Mouse (Mus musculus): Measurements from ENCODE around the gene Hoxc9. TPM values are rescaled to one million over a fixed set of nuclear protein-coding genes. Genes with fewer than 3 reads are reported as not detected.

The Hoxc9 gene
- 1 to 10 TPM; 6.8 to 7.4 TPM for total RNA-seq (2021)
- long read RNA-seq, experiment 1, partial matches to known transcripts, result 16 of 17 reads
- long read RNA-seq, experiment 1, other reads (novel, unspliced or antisense), result 1 of 17 reads
- long read RNA-seq, experiment 2, partial matches to known transcripts, result 15 of 19 reads
- long read RNA-seq, experiment 2, other reads (novel, unspliced or antisense), result 4 of 19 reads

- no peak for DNase-seq (ENCODE audit: low spot score)
Measured at GRCm38 (mm10) chr15:102976171-102976570, at the start of gene Hoxc9. Gene Hoxc9, plus strand, starts transcription at chr15:102976439.

GRCm38 (mm10) chr15:102927032-102927645 is 49.1 kb upstream of the Hoxc9 start:
- no peak for DNase-seq (ENCODE audit: low spot score)

DNA sequence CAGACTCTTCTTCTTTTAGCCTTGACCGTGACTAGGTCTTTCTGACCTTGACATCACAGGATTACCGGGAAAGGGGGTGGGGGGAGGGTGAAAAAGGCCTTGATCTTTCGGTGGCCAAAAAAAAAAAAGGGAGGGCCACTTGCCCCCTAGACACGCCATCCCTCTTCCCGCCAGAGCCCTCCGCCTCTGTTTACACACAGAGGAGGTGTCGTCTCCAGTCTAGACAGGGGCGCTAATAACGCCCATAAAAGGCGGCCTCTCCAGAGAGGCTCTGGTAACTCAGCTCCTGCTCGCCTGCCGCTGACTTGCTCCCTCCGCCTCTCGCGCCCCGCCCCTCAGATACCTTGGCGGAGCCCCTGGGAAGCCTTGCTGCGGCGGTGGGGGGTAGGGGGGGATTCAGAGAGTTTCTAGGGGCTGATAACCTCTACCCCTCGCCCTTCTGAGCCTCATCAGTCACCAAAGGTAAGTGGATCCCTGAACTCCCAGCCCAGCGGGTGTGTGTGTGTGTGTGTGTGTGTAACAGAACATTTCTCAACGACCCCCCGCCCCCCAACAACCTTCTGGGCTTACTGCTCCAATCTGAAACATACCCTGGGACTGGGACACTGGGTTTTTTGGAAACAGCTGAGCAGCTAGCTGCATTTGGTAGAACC is 44.4 kb upstream of the Hoxc9 start:
- no peak for DNase-seq (ENCODE audit: low spot score)

GRCm38 (mm10) chr15:102934438-102934837 is 41.8 kb upstream of the Hoxc9 start:
- DNase-seq (ENCODE audit: low spot score), result no peak

DNA sequence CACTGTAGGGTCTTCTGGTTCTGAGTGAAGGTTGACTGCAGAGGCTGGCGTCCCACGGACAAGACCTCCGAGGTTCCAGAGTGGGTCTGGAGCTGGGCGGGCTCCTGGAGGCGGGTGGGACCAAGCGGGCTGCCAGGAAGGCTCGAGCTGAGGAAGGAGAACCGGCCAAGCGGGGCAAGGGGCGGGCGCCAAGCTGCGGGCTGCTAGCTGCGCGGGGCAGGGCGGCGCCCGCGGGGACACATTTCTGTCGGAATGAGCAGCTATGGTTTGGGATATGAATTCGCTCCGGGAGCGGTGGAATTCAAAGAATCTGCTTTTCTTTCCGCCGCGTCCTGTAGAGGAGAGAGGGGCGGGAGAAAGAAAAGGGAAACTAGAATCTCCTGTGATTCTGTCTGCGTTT is 41.3 kb upstream of the Hoxc9 start:
- no peak for DNase-seq (ENCODE audit: low spot score)

- no peak for DNase-seq (ENCODE audit: low spot score)
Measured at GRCm38 (mm10) chr15:102936279-102936972, 39.8 kb upstream of the Hoxc9 start, which contains the start of gene Hoxc12. Gene Hoxc12, plus strand, starts transcription at chr15:102936757.

DNA sequence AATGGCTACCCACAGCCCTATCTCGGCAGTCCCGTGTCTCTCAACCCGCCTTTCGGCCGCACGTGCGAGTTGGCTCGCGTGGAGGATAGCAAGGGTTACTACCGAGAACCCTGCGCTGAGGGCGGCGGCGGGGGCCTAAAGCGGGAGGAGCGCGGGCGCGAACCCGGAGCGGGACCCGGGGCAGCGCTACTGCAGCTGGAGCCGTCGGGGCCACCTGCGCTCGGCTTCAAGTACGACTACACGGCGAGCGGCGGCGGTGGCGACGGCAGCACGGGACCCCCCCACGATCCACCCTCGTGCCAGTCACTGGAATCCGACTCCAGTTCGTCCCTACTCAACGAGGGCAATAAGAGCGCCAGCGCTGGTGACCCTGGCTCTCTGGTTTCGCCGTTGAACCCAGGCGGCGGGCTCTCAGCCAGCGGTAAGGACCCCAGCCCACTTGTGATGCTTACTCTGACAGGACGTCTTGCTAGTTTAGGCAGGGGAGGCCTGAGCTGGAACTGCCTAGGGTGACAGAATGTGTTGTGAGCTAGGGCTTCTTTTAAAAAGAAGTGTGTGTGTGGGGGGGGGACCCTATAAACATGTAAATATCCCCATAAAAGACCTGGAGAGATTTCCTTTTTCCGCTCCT is 39.1 kb upstream of the Hoxc9 start:
- DNase-seq (ENCODE audit: low spot score), result no peak

DNA sequence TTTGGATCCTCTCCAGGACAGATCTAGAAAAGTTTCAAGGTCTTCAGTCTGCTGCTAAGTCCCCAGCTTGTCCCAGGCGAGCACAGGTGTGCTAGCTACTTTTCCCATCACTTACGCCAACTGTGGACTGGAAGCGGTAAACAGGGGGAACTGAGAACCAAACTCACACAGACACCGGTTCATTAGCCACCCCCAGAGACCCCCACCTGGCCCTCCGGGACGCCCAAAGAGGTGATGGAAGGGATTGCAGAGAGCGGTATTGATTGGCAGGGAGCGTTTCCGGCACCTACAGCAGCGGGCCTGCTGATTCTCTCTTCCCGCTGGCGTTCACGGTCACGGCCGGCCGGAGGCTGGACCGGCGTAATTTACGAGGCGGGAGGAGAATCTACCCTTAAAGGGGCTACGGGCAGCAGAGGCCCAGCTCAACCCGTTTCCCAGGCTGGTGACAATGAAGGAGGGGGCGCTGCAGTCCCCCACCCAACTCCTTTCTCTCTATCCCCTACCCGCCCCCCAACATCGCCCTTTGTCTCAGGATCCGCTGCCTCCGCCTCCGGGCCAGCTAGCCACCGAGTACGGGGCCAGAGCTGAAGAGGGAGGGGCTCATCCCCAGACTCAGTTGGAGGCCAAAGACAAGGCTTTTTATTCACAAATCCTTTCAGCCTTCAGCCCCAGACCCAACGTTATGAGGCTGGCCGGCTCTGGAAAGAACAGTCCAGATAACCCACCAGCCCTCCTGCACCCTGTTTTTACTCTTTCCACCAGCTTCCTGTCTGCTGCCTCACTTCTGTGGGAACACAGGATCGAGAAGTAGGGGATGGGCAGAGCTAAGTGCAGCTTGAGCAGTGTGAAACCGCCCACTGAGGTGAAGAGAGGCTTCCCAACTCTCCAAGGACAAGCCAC is 36.7 kb upstream of the Hoxc9 start:
- no peak for DNase-seq (ENCODE audit: low spot score)

DNA sequence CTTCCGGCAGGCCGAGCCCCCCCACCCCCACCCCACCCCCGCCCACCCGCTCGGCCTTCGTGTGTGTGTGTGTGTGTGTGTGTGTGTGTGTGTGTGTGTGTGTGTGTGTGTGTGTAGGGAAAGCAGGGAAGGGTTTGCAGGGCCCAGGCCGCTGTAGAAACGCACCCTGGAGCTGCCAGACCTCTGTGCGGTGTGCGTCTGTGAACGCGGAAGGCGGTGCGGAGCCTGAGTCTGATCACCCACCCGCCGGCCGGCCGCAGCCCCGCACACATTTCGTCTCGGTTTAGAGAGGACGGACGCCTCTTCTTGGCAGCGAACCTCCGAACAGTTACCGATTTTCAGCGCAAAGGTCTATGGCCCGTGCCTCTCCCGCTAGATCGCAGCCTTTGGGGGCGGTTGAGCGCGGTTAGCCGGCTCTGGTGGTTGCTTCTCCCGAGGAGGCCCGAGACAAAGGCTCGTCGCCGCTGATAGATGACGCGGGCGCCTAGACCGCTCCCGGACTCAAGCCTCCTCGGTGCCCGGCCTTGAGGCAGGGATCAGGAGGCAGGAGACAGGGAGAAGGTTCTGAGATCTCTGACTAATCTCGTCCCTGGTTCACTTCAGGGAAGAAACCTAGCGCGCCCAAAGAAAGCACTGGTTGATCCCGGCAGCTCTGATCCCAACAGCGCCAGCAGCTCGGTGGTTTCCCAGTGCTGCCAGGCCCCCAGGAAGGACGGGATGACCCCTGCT is 33.3 kb upstream of the Hoxc9 start:
- peak; percentile 62 for DNase-seq (ENCODE audit: low spot score)

DNA sequence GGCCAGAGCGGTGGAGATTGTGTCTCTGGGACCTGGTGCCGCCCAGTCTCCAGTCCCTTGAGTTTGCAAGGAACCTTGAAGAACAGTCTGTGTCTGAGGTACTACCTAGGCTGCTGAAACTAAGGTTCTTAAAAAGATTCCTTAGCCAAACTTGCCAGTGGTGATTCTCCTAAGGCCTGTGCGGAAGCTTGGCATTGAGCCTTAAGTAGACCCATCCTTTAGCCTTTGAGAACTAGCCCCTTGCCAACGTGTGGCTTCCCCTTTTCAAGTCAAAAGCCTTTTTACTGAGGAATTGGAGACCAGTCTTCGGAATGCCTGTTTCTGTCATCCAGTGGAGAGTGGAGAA is 32.8 kb upstream of the Hoxc9 start:
- no peak for DNase-seq (ENCODE audit: low spot score)

- DNase-seq (ENCODE audit: low spot score), result no peak
Measured at GRCm38 (mm10) chr15:102945185-102946077, 30.8 kb upstream of the Hoxc9 start.

DNA sequence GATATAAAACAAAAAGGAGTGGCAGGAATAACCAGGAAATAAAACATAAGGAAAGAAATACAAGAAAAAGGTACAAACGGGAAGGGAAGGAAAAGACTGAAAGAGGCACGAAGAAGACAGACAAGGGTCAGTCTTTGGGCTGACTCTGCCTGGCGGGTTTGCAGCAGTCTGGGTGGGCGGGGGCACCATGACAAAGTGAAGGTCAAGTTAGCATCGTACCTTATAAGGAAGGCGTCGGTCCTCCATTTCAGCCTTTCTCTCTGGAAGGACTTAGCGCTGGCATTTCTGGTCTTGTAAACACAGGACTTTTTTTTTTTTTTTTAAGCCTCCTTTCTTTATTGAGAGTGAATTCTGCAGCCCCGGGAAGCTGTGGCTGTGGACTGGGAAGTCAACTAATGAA is 29.0 kb upstream of the Hoxc9 start:
- DNase-seq (ENCODE audit: low spot score), result no peak

GRCm38 (mm10) chr15:102948842-102949241 is 27.4 kb upstream of the Hoxc9 start:
- DNase-seq (ENCODE audit: low spot score), result no peak

DNA sequence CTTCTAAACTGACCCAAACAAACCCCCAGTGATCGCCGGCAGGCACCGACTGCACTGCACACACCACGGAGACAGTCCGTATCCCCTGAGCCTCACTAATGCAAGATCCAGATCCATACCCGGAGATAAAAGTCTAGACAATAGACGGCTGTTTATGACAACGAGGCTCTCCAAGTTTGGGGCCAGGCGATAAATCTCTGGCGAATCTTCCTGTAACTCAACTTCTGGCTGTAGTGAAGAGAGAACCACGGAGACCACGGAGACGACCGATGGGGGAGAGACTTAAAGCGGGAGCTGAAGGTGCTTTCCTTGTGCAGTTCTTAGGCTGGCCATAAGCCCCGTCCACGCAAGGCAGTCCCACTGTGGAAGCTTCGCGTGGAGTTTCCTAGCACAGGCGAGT is 26.5 kb upstream of the Hoxc9 start:
- DNase-seq (ENCODE audit: low spot score), result no peak

DNA sequence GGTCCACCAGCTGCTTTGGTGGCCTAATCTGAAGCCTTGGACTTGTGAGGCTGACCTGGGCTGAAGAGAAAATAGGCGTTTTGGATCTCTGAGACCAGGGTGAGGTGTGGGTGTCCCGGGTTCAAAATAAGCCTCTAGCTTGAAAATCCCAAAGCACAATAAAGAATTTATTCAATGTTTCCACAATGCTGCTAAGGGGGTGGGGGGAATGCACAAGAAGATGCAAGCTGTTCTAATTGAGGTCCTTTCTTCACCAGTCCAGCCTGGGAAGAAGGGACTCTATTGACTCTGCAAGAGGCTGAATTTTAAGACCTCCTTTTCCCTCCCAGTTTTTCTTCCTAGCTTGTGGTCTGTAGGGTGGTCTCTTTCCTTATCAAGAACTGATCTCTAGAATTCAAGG is 25.4 kb upstream of the Hoxc9 start:
- no peak for DNase-seq (ENCODE audit: low spot score)

- DNase-seq (ENCODE audit: low spot score), result no peak
Measured at GRCm38 (mm10) chr15:102953561-102953960, 22.7 kb upstream of the Hoxc9 start.

- peak; percentile 40 for DNase-seq (ENCODE audit: low spot score)
Measured at GRCm38 (mm10) chr15:102954192-102955006, 21.8 kb upstream of the Hoxc9 start, which contains the start of gene Hoxc11. Gene Hoxc11, plus strand, starts transcription at chr15:102954427.

- no peak for DNase-seq (ENCODE audit: low spot score)
Measured at GRCm38 (mm10) chr15:102955007-102955382, 21.2 kb upstream of the Hoxc9 start.
